9 mouse cellular contexts compared by ENCODE assay signal in the genomic region with DNA sequence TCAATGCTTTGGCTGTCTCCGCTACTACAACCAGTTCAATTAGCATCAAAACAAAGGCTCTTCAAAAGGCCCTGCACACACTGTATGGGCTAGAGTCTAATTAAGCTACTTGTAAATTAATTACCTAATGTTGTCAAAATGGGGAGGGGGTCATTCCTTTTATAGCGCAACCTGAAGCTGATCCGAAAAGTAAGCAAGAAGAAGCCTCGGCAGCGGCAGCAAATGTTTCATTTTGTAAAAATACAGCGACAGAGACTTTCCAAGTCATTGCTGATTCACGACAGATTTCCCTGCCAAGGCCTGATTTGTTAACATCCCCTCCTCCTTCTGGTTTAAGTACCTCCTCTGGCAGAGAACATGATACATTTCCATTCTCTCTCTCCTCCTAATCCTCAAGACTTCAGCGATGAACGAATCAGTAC. TPM values are rescaled to one million over a fixed set of nuclear protein-coding genes. Genes with fewer than 3 reads are reported as not detected.
DNase-seq lines count a peak whose midpoint lies in the region; ATAC-seq and TF ChIP-seq lines count a peak whose summit lies in the region.
"Had no signal": no experiment of that assay in that cellular context is flagged by ENCODE, and none has a peak within 500 bp of the region (broad histone marks: within the 10 kb centered on the region; RNA-seq: fewer than 3 reads in every experiment).

No protein-coding gene starts in this region.

- 15% methylated on average over 9 of the region's 9 CpGs for WGBS in midbrain, embryonic 12.5 days
- WGBS in midbrain, embryonic 11.5 days: 15% methylated on average over 9 of the region's 9 CpGs
- 19% methylated on average over 9 of the region's 9 CpGs for WGBS in hindbrain, postnatal 0 days
- 33% methylated on average over 9 of the region's 9 CpGs for WGBS in stomach, postnatal 0 days
- 38% methylated on average over 9 of the region's 9 CpGs for WGBS in heart, embryonic 11.5 days (ENCODE audit: insufficient replicate concordance)
- WGBS in heart, adult 2 months: 53% methylated on average over 9 of the region's 9 CpGs

- no peak overlapping the region for H3K27ac ChIP-seq in midbrain, embryonic 12.5 days (replicated peaks)
- no peak overlapping the region for H3K27ac ChIP-seq in midbrain, embryonic 11.5 days (ENCODE audit: low read depth, low read length)
- no peak overlapping the region for H3K27ac ChIP-seq in hindbrain, postnatal 0 days
- no peak overlapping the region for H3K27ac ChIP-seq in stomach, postnatal 0 days (replicated peaks)
- H3K27ac ChIP-seq in heart, embryonic 11.5 days (ENCODE audit: low read depth, low read length): no peak overlapping the region
- H3K27ac ChIP-seq in heart, adult 2 months: no peak overlapping the region
- H3K27ac ChIP-seq: heart, embryonic 15.5 days had no signal

- TF ChIP-seq EP300 in stomach, postnatal 0 days (optimal IDR thresholded peaks at IDR 0.05): no peak
- no peak for TF ChIP-seq EP300 in heart, adult 2 months (IDR thresholded peaks at IDR 0.05; ENCODE audit: insufficient read depth, low read depth, low read length)

- H3K79me2 ChIP-seq in heart, adult 2 months (replicated peaks; ENCODE audit: control insufficient read depth, insufficient read depth, low read length): 0 out of 2 replicates have a peak, but pooled peaks cover 1% of the 10 kb centered on the region

- H3K36me3 ChIP-seq in midbrain, embryonic 12.5 days: no peaks in the 10 kb centered on the region
- no peaks in the 10 kb centered on the region for H3K36me3 ChIP-seq in midbrain, embryonic 11.5 days (ENCODE audit: control insufficient read depth, insufficient read depth, low read length)
- no peaks in the 10 kb centered on the region for H3K36me3 ChIP-seq in hindbrain, postnatal 0 days (ENCODE audit: insufficient read depth, low read length)
- H3K36me3 ChIP-seq in stomach, postnatal 0 days (ENCODE audit: control insufficient read depth, insufficient read depth, low read length): no peaks in the 10 kb centered on the region
- no peaks in the 10 kb centered on the region for H3K36me3 ChIP-seq in heart, embryonic 11.5 days (ENCODE audit: control insufficient read depth, insufficient read depth, low read length)
- H3K36me3 ChIP-seq in heart, adult 2 months (ENCODE audit: control insufficient read depth, insufficient read depth, low read length): peaks cover 7% of the 10 kb centered on the region
- H3K36me3 ChIP-seq: heart, embryonic 15.5 days had no signal

- H3K27me3 ChIP-seq in midbrain, embryonic 12.5 days: peaks cover 6% of the 10 kb centered on the region
- no peaks in the 10 kb centered on the region for H3K27me3 ChIP-seq in midbrain, embryonic 11.5 days (ENCODE audit: control insufficient read depth, insufficient read depth, low read length)
- H3K27me3 ChIP-seq in hindbrain, postnatal 0 days (ENCODE audit: insufficient read depth, low read length): no peaks in the 10 kb centered on the region
- no peaks in the 10 kb centered on the region for H3K27me3 ChIP-seq in stomach, postnatal 0 days (ENCODE audit: control insufficient read depth, insufficient read depth, low read length)
- H3K27me3 ChIP-seq in heart, embryonic 11.5 days (ENCODE audit: control insufficient read depth, insufficient read depth, low read length): no peaks in the 10 kb centered on the region
- no peaks in the 10 kb centered on the region for H3K27me3 ChIP-seq in heart, adult 2 months (ENCODE audit: control insufficient read depth, insufficient read depth, low read length)
- H3K27me3 ChIP-seq: heart, embryonic 15.5 days had no signal

- H3K9ac ChIP-seq in midbrain, embryonic 12.5 days (replicated peaks): no peak overlapping the region
- H3K9ac ChIP-seq in midbrain, embryonic 11.5 days (ENCODE audit: low read length): no peak overlapping the region
- H3K9ac ChIP-seq in hindbrain, postnatal 0 days (replicated peaks; ENCODE audit: low read length): no peak overlapping the region
- H3K9ac ChIP-seq in stomach, postnatal 0 days (ENCODE audit: low read length): no peak overlapping the region
- H3K9ac ChIP-seq in heart, embryonic 11.5 days (ENCODE audit: low read depth, low read length): no peak overlapping the region
- H3K9ac ChIP-seq in heart, adult 2 months (ENCODE audit: low read depth, low read length): no peak overlapping the region
- H3K9ac ChIP-seq: heart, embryonic 15.5 days had no signal

- H3K4me1 ChIP-seq in midbrain, embryonic 12.5 days: peaks cover 31% of the 10 kb centered on the region
- H3K4me1 ChIP-seq in midbrain, embryonic 11.5 days (ENCODE audit: control insufficient read depth, insufficient read depth, low read length): peaks cover 13% of the 10 kb centered on the region
- peaks cover 9% of the 10 kb centered on the region; the same call in 1 of the 2 replicates for H3K4me1 ChIP-seq in hindbrain, postnatal 0 days (ENCODE audit: insufficient read depth, low read length)
- H3K4me1 ChIP-seq in stomach, postnatal 0 days (replicated peaks; ENCODE audit: control insufficient read depth, insufficient read depth): no peaks in the 10 kb centered on the region; the same call in 1 of the 2 replicates
- H3K4me1 ChIP-seq in heart, embryonic 11.5 days (ENCODE audit: control insufficient read depth, insufficient read depth, low read length): peaks cover 11% of the 10 kb centered on the region
- peaks cover 4% of the 10 kb centered on the region for H3K4me1 ChIP-seq in heart, adult 2 months (ENCODE audit: control insufficient read depth, insufficient read depth, low read length)

- no peaks in the 10 kb centered on the region for H3K9me3 ChIP-seq in midbrain, embryonic 12.5 days
- no peaks in the 10 kb centered on the region for H3K9me3 ChIP-seq in midbrain, embryonic 11.5 days (ENCODE audit: control insufficient read depth, low read length)
- no peaks in the 10 kb centered on the region for H3K9me3 ChIP-seq in hindbrain, postnatal 0 days (ENCODE audit: low read length)
- no peaks in the 10 kb centered on the region for H3K9me3 ChIP-seq in stomach, postnatal 0 days (ENCODE audit: control insufficient read depth, low read length)
- H3K9me3 ChIP-seq in heart, embryonic 11.5 days (replicated peaks; ENCODE audit: control insufficient read depth, low read length): no peaks in the 10 kb centered on the region
- H3K9me3 ChIP-seq: heart, embryonic 15.5 days had no signal

- peak overlapping the region; percentile 17 for H3K4me2 ChIP-seq in midbrain, embryonic 12.5 days (replicated peaks)
- no peak overlapping the region for H3K4me2 ChIP-seq in midbrain, embryonic 11.5 days
- peak overlapping the region; percentile 46 for H3K4me2 ChIP-seq in hindbrain, postnatal 0 days (ENCODE audit: low read depth, low read length)
- H3K4me2 ChIP-seq in stomach, postnatal 0 days (replicated peaks; ENCODE audit: low read depth): peak overlapping the region; percentile 27
- no peak overlapping the region for H3K4me2 ChIP-seq in heart, embryonic 11.5 days
- H3K4me2 ChIP-seq: heart, embryonic 15.5 days had no signal

- DNase-seq in heart, adult 11 months: peak; percentile 81
- DNase-seq in heart, postnatal 25 days (ENCODE audit: low spot score): no peak
- DNase-seq in midbrain, embryonic 11.5 days (ENCODE audit: low spot score, missing footprints): no peak
- peak; percentile 56 for DNase-seq in hindbrain, postnatal 0 days (ENCODE audit: low spot score)
- no peak for DNase-seq in stomach, postnatal 0 days (ENCODE audit: low spot score)
- no peak for DNase-seq in heart, adult 2 months

- no peak for TF ChIP-seq CTCF in hindbrain, postnatal 0 days (IDR thresholded peaks at IDR 0.05; ENCODE audit: low read depth)
- no peak for TF ChIP-seq CTCF in stomach, postnatal 0 days (IDR thresholded peaks at IDR 0.05; ENCODE audit: low read depth)
- TF ChIP-seq CTCF in heart, adult 2 months (IDR thresholded peaks at IDR 0.05): no peak

- ATAC-seq in midbrain, embryonic 12.5 days (ENCODE audit: low FRiP score, low read depth): no peak
- no peak for ATAC-seq in midbrain, embryonic 11.5 days (ENCODE audit: low FRiP score)
- no peak for ATAC-seq in hindbrain, postnatal 0 days
- ATAC-seq in stomach, postnatal 0 days (ENCODE audit: low FRiP score, low TSS enrichment): no peak
- no peak for ATAC-seq in heart, embryonic 11.5 days (replicated peaks; ENCODE audit: insufficient number of reproducible peaks, low FRiP score, low TSS enrichment)

- TF ChIP-seq POLR2A in heart, adult 2 months (IDR thresholded peaks at IDR 0.05; ENCODE audit: insufficient read depth, low read depth, low read length): no peak

- intact Hi-C loops in heart, postnatal 25 days (cut with DNase I): no loop called here
- intact Hi-C loops in heart, adult 2 months (cut with DNase I): no loop called here

- H3K4me3 ChIP-seq in midbrain, embryonic 12.5 days: no peak overlapping the region
- H3K4me3 ChIP-seq in midbrain, embryonic 11.5 days (ENCODE audit: low read depth, low read length): no peak overlapping the region
- no peak overlapping the region for H3K4me3 ChIP-seq in hindbrain, postnatal 0 days (ENCODE audit: low read length)
- no peak overlapping the region for H3K4me3 ChIP-seq in stomach, postnatal 0 days (ENCODE audit: low read depth, low read length)
- no peak overlapping the region for H3K4me3 ChIP-seq in heart, embryonic 11.5 days (ENCODE audit: low read depth, low read length)
- H3K4me3 ChIP-seq in heart, adult 2 months: no peak overlapping the region
- H3K4me3 ChIP-seq: heart, embryonic 15.5 days had no signal

RNA-seq across cellular contexts. Expression of gene Auts2, which starts 33.7 kb away (rescaled TPM):
- total RNA-seq in heart, postnatal 25 days (2021): 10 to 100 TPM; 33.6 to 43.8 TPM
- 75.5 and 80.6 TPM in 2 replicates for polyA plus RNA-seq in midbrain, embryonic 12.5 days (2016; fragmentation: Nextera tagmentation; extraction: Ambion mirVana)
- polyA plus RNA-seq in midbrain, embryonic 11.5 days (2014; fragmentation: Nextera tagmentation; extraction: Ambion mirVana): 36.0 and 38.9 TPM in 2 replicates
- 48.3 and 54.9 TPM in 2 replicates for total RNA-seq in hindbrain, postnatal 0 days (2014; rRNA removed)
- 35.2 and 39.3 TPM in 2 replicates for polyA plus RNA-seq in hindbrain, postnatal 0 days (2015; fragmentation: Nextera tagmentation; extraction: Ambion mirVana)
- 7.3 and 8.5 TPM in 2 replicates for polyA plus RNA-seq in stomach, postnatal 0 days (2015; fragmentation: Nextera tagmentation; extraction: Ambion mirVana)
- polyA plus RNA-seq in heart, embryonic 11.5 days (2014; fragmentation: Nextera tagmentation; extraction: Ambion mirVana): 17.7 and 19.8 TPM in 2 replicates
- total RNA-seq in heart, adult 2 months (2021): 10 to 100 TPM; 28.1 to 35.7 TPM
- 16.9 and 18.2 TPM in 2 replicates for polyA plus RNA-seq in heart, adult 2 months (2012; rRNA removed)

Comparison
In these comparisons a context has a peak if more than half of its experiments do, and no peak if none do; other contexts are left out.
1. DNase-seq: peak in heart, adult 11 months (single experiment) and hindbrain, postnatal 0 days (single experiment); none in heart, postnatal 25 days (single experiment), midbrain, embryonic 11.5 days (single experiment), stomach, postnatal 0 days (single experiment) and heart, adult 2 months (0 of 2).
2. H3K4me2 ChIP-seq: peak in midbrain, embryonic 12.5 days (single experiment), hindbrain, postnatal 0 days (single experiment) and stomach, postnatal 0 days (single experiment); none in midbrain, embryonic 11.5 days (single experiment) and heart, embryonic 11.5 days (single experiment).